Mouse (Mus musculus) thymus, postnatal 4 days (tissue): ENCODE results near the gene Csf2rb.
"Not testable (repeated sequence)": the region's sequence is repeated elsewhere in the genome, so short reads cannot be mapped to it uniquely, and the experiment has no call there.

Source experiments
- DNase-seq: peaks from one replicate; pipeline ENCODE4 v3.0.0; 2021

The Csf2rb gene

GRCm38 (mm10) chr15:78325671-78326339, at the start of gene Csf2rb:
TSS of gene Csf2rb (plus strand) at chr15:78325752.
- no peak for DNase-seq

GRCm38 (mm10) chr15:78278308-78278707, 47.2 kb upstream of the Csf2rb start:
- DNase-seq: no peak

- DNase-seq: no peak
Measured at GRCm38 (mm10) chr15:78287941-78288340, 37.6 kb upstream of the Csf2rb start.

- DNase-seq: not testable (repeated sequence)
Measured at GRCm38 (mm10) chr15:78289775-78290174, 35.8 kb upstream of the Csf2rb start.

- DNase-seq: peak; percentile 39
Measured at GRCm38 (mm10) chr15:78293228-78293627, 32.3 kb upstream of the Csf2rb start.

- no peak for DNase-seq
Measured at GRCm38 (mm10) chr15:78293716-78294115, 31.8 kb upstream of the Csf2rb start.

GRCm38 (mm10) chr15:78298558-78298957, 27.0 kb upstream of the Csf2rb start:
- DNase-seq: no peak

GRCm38 (mm10) chr15:78299641-78300040, 25.9 kb upstream of the Csf2rb start:
- DNase-seq: no peak

- no peak for DNase-seq
Measured at GRCm38 (mm10) chr15:78300773-78301172, 24.8 kb upstream of the Csf2rb start.

GRCm38 (mm10) chr15:78302718-78303117, 22.8 kb upstream of the Csf2rb start:
- no peak for DNase-seq

GRCm38 (mm10) chr15:78303665-78304233, 21.8 kb upstream of the Csf2rb start:
- no peak for DNase-seq

GRCm38 (mm10) chr15:78305341-78305933, 20.1 kb upstream of the Csf2rb start, which contains the start of gene Csf2rb2:
TSS of gene Csf2rb2 (minus strand) at chr15:78305721.
- DNase-seq: no peak

GRCm38 (mm10) chr15:78309865-78310264, 15.7 kb upstream of the Csf2rb start:
- DNase-seq: no peak

- DNase-seq: no peak
Measured at GRCm38 (mm10) chr15:78310971-78311370, 14.6 kb upstream of the Csf2rb start.

- DNase-seq: not testable (repeated sequence)
Measured at GRCm38 (mm10) chr15:78312421-78313233, 12.9 kb upstream of the Csf2rb start.

- DNase-seq: not testable (repeated sequence)
Measured at GRCm38 (mm10) chr15:78313659-78314058, 11.9 kb upstream of the Csf2rb start.

- not testable (repeated sequence) for DNase-seq
Measured at GRCm38 (mm10) chr15:78318338-78319171, 7.0 kb upstream of the Csf2rb start.

- DNase-seq: peak; percentile 82
Measured at GRCm38 (mm10) chr15:78320825-78321496, 4.6 kb upstream of the Csf2rb start.

- no peak for DNase-seq
Measured at GRCm38 (mm10) chr15:78323366-78323765, 2.2 kb upstream of the Csf2rb start.

GRCm38 (mm10) chr15:78324294-78324693, 1.3 kb upstream of the Csf2rb start:
- DNase-seq: no peak

GRCm38 (mm10) chr15:78326747-78327146, 1.2 kb downstream of the Csf2rb start:
- no peak for DNase-seq
